Mouse (Mus musculus) kidney, embryonic 16.5 days (tissue): ENCODE results near the gene Otud7a. TPM values are rescaled to one million over a fixed set of nuclear protein-coding genes. Genes with fewer than 3 reads are reported as not detected.
A peak's percentile ranks its signal among the peaks of the same experiment; 100 is the strongest.

ENCODE experiments used
- ATAC-seq: fragments of 200-750 bp; cut with Nextera tagmentation; 2 replicates; pipeline ENCODE4 v1.8.0; 2017; ENCODE audit warnings: moderate TSS enrichment; ENCODE audit not compliant: low FRiP score, low TSS enrichment
- H3K27ac ChIP-seq: fragments of 300-500 bp; sonication (generic); 2 replicates; pipeline ENCODE4 v1.5.1; 2014; ENCODE audit warnings: low read length
- H3K27me3 ChIP-seq: fragments of 300-500 bp; sonication (generic); 2 replicates; pipeline ENCODE4 v1.6.1; 2014; ENCODE audit warnings: low read length, control low read depth, mixed read lengths; ENCODE audit not compliant: insufficient read depth
- H3K36me3 ChIP-seq: fragments of 300-500 bp; sonication (generic); 2 replicates; pipeline ENCODE4 v1.6.1; 2014; ENCODE audit warnings: low read length, control low read depth, mixed read lengths; ENCODE audit not compliant: insufficient read depth
- H3K4me1 ChIP-seq: fragments of 300-500 bp; sonication (generic); 2 replicates; pipeline ENCODE4 v1.6.1; 2014; ENCODE audit warnings: low read length, control low read depth, mixed read lengths; ENCODE audit not compliant: insufficient read depth
- H3K4me2 ChIP-seq: fragments of 300-500 bp; sonication (generic); replicated peaks from 2 replicates; pipeline ENCODE4 v1.6.1; 2014; ENCODE audit warnings: low read depth, low read length
- H3K4me3 ChIP-seq: fragments of 300-500 bp; sonication (generic); 2 replicates; pipeline ENCODE4 v1.5.1; 2014; ENCODE audit warnings: mild to moderate bottlenecking, low read length
- H3K9ac ChIP-seq: fragments of 300-500 bp; sonication (generic); replicated peaks from 2 replicates; pipeline ENCODE4 v1.6.1; 2014; ENCODE audit warnings: low read length
- H3K9me3 ChIP-seq: fragments of 300-500 bp; sonication (generic); 2 replicates; pipeline ENCODE4 v1.6.1; 2016; ENCODE audit warnings: low read length, control low read depth
- WGBS: fragments of 180-500 bp; shearing (Covaris S2); extraction: QIAGEN DNeasy Blood & Tissue Kit; methylation state at CpG from one replicate; pipeline ENCODE4 v1.1.7; 2014; 5-methylcytosine and 5-hydroxymethylcytosine counted together
- polyA plus RNA-seq: library from polyadenylated mRNA; unstranded; fragments of >200 nt; fragmentation: Nextera tagmentation; extraction: Ambion mirVana; gene quantifications from 2 replicates; pipeline ENCODE4 v1.2.1, GENCODE M21; 2015

Gene Otud7a
- polyA plus RNA-seq, 1 experiment from 2014 or later = 0.14 TPM

GRCm38 (mm10) chr7:63725040-63725729 lies 280.6 kb downstream of the Otud7a start:
- Histone ChIP-seq H3K9me3 (no peaks in the 10 kb centered on the region), H3K27ac (no peak overlapping the region), H3K27me3 (no peaks in the 10 kb centered on the region), H3K4me2 (no peak overlapping the region), H3K36me3 (no peaks in the 10 kb centered on the region), H3K9ac (no peak overlapping the region), H3K4me3 (no peak overlapping the region), H3K4me1 (no peaks in the 10 kb centered on the region)
- WGBS = 70% methylated on average over 6 of the region's 6 CpGs
- ATAC-seq = no peak

GRCm38 (mm10) chr7:63729605-63730004 lies 285.1 kb downstream of the Otud7a start:
- H3K27me3 ChIP-seq = no peaks in the 10 kb centered on the region
- H3K4me1 ChIP-seq = no peaks in the 10 kb centered on the region
- no peak for ATAC-seq
- H3K9ac ChIP-seq = no peak overlapping the region
- no peak overlapping the region for H3K27ac ChIP-seq
- H3K9me3 ChIP-seq = no peaks in the 10 kb centered on the region
- no peak overlapping the region for H3K4me3 ChIP-seq
- no peak overlapping the region for H3K4me2 ChIP-seq
- 90% methylated on average over 5 of the region's 5 CpGs for WGBS
- H3K36me3 ChIP-seq = no peaks in the 10 kb centered on the region

- no peak for ATAC-seq
- Histone ChIP-seq H3K27me3 (no peaks in the 10 kb centered on the region), H3K36me3 (no peaks in the 10 kb centered on the region), H3K9ac (no peak overlapping the region), H3K4me3 (no peak overlapping the region), H3K27ac (no peak overlapping the region), H3K4me1 (no peaks in the 10 kb centered on the region), H3K9me3 (no peaks in the 10 kb centered on the region), H3K4me2 (no peak overlapping the region)
These were observed 285.5 kb downstream of the Otud7a start for GRCm38 (mm10) chr7:63730012-63730411.

- H3K4me1 ChIP-seq = no peaks in the 10 kb centered on the region
- H3K36me3 ChIP-seq = no peaks in the 10 kb centered on the region
- no peak overlapping the region for H3K9ac ChIP-seq
- H3K27me3 ChIP-seq = no peaks in the 10 kb centered on the region
- H3K27ac ChIP-seq = no peak overlapping the region
- H3K4me2 ChIP-seq = no peak overlapping the region
- no peak overlapping the region for H3K4me3 ChIP-seq
- no peak for ATAC-seq
- WGBS = 61% methylated on average over 4 of the region's 4 CpGs
- no peaks in the 10 kb centered on the region for H3K9me3 ChIP-seq
These were observed 293.2 kb downstream of the Otud7a start for GRCm38 (mm10) chr7:63737725-63738124.

GRCm38 (mm10) chr7:63738142-63738541 lies 293.6 kb downstream of the Otud7a start:
- H3K9ac ChIP-seq = no peak overlapping the region
- H3K4me3 ChIP-seq = no peak overlapping the region
- no peaks in the 10 kb centered on the region for H3K9me3 ChIP-seq
- ATAC-seq = no peak
- H3K27me3 ChIP-seq = no peaks in the 10 kb centered on the region
- WGBS = 88% methylated on average over 1 of the region's 1 CpGs
- H3K27ac ChIP-seq = no peak overlapping the region
- H3K4me2 ChIP-seq = no peak overlapping the region
- H3K4me1 ChIP-seq = no peaks in the 10 kb centered on the region
- H3K36me3 ChIP-seq = no peaks in the 10 kb centered on the region

GRCm38 (mm10) chr7:63743116-63743515 lies 298.6 kb downstream of the Otud7a start:
- WGBS = 100% methylated on average over 1 of the region's 1 CpGs
- H3K9ac ChIP-seq = no peak overlapping the region
- no peak overlapping the region for H3K4me2 ChIP-seq
- H3K4me3 ChIP-seq = no peak overlapping the region
- H3K36me3 ChIP-seq = no peaks in the 10 kb centered on the region
- no peaks in the 10 kb centered on the region for H3K9me3 ChIP-seq
- no peaks in the 10 kb centered on the region for H3K4me1 ChIP-seq
- H3K27me3 ChIP-seq = no peaks in the 10 kb centered on the region
- no peak overlapping the region for H3K27ac ChIP-seq
- ATAC-seq = no peak

- ATAC-seq = peak; percentile 17; the same call in 1 of the 2 replicates
- peaks cover 11% of the 10 kb centered on the region for H3K4me1 ChIP-seq
- no peaks in the 10 kb centered on the region for H3K9me3 ChIP-seq
- no peak overlapping the region for H3K27ac ChIP-seq
- no peak overlapping the region for H3K4me2 ChIP-seq
- no peak overlapping the region for H3K9ac ChIP-seq
- peaks cover 43% of the 10 kb centered on the region for H3K27me3 ChIP-seq
- H3K36me3 ChIP-seq = no peaks in the 10 kb centered on the region
- WGBS = 51% methylated on average over 4 of the region's 4 CpGs
- no peak overlapping the region for H3K4me3 ChIP-seq
These were observed 307.5 kb downstream of the Otud7a start for GRCm38 (mm10) chr7:63752081-63752480.

GRCm38 (mm10) chr7:63753274-63753751 lies 308.8 kb downstream of the Otud7a start:
- Histone ChIP-seq H3K4me1 (peaks cover 18% of the 10 kb centered on the region), H3K36me3 (no peaks in the 10 kb centered on the region), H3K9ac (no peak overlapping the region), H3K27me3 (peaks cover 56% of the 10 kb centered on the region), H3K9me3 (no peaks in the 10 kb centered on the region), H3K4me2 (no peak overlapping the region), H3K27ac (no peak overlapping the region), H3K4me3 (no peak overlapping the region)
- 17% methylated on average over 6 of the region's 6 CpGs for WGBS
- ATAC-seq = peak; percentile 28; the same call in 1 of the 2 replicates

GRCm38 (mm10) chr7:63754573-63755475 lies 310.3 kb downstream of the Otud7a start:
- peak overlapping the region; percentile 59 for H3K4me2 ChIP-seq
- H3K27ac ChIP-seq = no peak overlapping the region
- H3K9ac ChIP-seq = peak overlapping the region; percentile 47
- peaks cover 22% of the 10 kb centered on the region for H3K4me1 ChIP-seq
- no peak for ATAC-seq
- H3K36me3 ChIP-seq = no peaks in the 10 kb centered on the region
- H3K4me3 ChIP-seq = peak overlapping the region; percentile 45
- H3K9me3 ChIP-seq = no peaks in the 10 kb centered on the region
- peaks cover 71% of the 10 kb centered on the region for H3K27me3 ChIP-seq
- WGBS = 3% methylated on average over 43 of the region's 43 CpGs
